Mouse (Mus musculus) olfactory bulb, adult 2 months (tissue): Measurements from ENCODE around the gene Tpgs1. TPM values are rescaled to one million over a fixed set of nuclear protein-coding genes. Genes with fewer than 3 reads are reported as not detected.

Source experiments
- H3K27ac ChIP-seq: fragments of 200-500 bp; 2 replicates; pipeline ENCODE4 v1.5.1; 2012; ENCODE audit warnings: low read depth, low read length; ENCODE audit not compliant: insufficient read depth
- H3K4me1 ChIP-seq: fragments of 200-500 bp; 2 replicates; pipeline ENCODE4 v1.6.1; 2012; ENCODE audit warnings: low read length; ENCODE audit not compliant: control insufficient read depth, insufficient read depth
- H3K4me3 ChIP-seq: fragments of 200-500 bp; 2 replicates; pipeline ENCODE4 v1.5.1; 2012; ENCODE audit warnings: mild to moderate bottlenecking, low read depth, low read length, moderate library complexity; ENCODE audit not compliant: insufficient read depth
- CTCF ChIP-seq: fragments of 200-500 bp; IDR thresholded peaks from 2 replicates; pipeline ENCODE4 v1.5.1; 2012; ENCODE audit warnings: low read depth, mild to moderate bottlenecking, low read length, moderate library complexity; ENCODE audit not compliant: insufficient read depth
- POLR2A ChIP-seq: fragments of 200-500 bp; IDR thresholded peaks from 2 replicates; pipeline ENCODE4 v1.6.1; 2012; ENCODE audit warnings: mild to moderate bottlenecking, low read depth, low read length, moderate library complexity; ENCODE audit not compliant: insufficient read depth
- WGBS: fragments of 180-500 bp; shearing (Covaris S2); methylation state at CpG from one replicate; pipeline ENCODE4 v1.1.7; 2018; 5-methylcytosine and 5-hydroxymethylcytosine counted together
- polyA plus RNA-seq: library from polyadenylated mRNA; stranded (reverse); fragments of >200 nt; gene quantifications from 2 replicates; pipeline ENCODE4 v1.2.4, GENCODE M21; 2012; ENCODE audit warnings: low replicate concordance; ENCODE audit not compliant: missing spikeins, insufficient read depth, insufficient read length

The Tpgs1 gene
- polyA plus RNA-seq, 1 experiment, result not detected

DNA sequence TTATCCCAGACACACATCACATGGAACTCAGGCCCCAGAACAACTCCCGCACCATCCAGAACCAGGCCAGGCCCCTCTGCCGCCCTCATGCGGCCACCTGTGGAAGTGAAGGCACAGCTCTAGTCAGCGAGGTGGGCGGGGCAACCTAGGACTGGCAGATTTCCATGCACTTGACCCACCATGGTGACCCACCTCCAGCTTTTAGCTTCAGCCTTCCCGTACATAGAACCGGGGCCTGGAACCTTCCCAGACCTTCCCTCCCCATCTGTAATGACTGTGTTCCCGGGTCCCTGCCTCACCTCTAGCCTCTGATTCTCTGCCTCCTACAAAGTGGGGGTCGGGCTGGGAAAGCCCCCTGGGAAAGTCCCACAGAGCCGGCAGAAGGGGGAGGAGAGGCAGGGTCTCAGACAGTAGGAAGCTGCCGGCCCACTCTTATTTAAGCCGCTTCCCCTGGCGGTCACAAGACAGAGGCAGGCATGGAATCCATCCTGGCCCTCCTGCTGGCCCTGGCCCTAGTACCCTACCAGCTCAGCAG lies 5.0 kb upstream of the Tpgs1 start, which contains the start of gene Madcam1:
Gene Madcam1 (plus strand): TSS at position 429 of the 535 bp plus-strand sequence.
- Histone ChIP-seq H3K4me1 (peaks cover 8% of the 10 kb centered on the region), H3K4me3 (no peak within 1 kb of the TSS), H3K27ac (no peak within 1 kb of the TSS)
- 12% methylated on average over 13 of the region's 13 CpGs for WGBS
- no peak for TF ChIP-seq POLR2A
- peak; percentile 84 for TF ChIP-seq CTCF

DNA sequence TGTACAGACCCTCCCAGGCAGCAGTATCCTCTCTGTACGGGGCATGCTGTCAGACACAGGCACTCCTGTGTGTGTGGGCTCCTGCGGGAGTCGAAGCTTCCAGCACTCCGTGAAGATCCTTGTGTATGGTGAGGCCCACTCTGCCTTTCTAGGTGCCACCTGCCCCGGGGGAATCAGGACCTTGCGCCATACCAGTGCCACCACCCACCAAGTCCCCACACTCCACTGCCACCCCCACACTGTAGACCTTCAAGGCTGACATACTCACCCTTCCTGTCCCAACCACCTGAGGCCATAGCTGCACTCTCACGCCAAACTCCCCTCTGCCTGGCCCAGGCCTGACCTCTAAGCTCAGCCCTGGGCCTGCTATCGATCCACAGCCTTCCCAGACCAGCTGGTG lies 4.1 kb upstream of the Tpgs1 start:
- H3K27ac ChIP-seq, result no peak overlapping the region
- TF ChIP-seq CTCF, result no peak
- TF ChIP-seq POLR2A, result no peak
- WGBS, result 88% methylated on average over 8 of the region's 8 CpGs
- peaks cover 9% of the 10 kb centered on the region for H3K4me1 ChIP-seq
- H3K4me3 ChIP-seq, result no peak overlapping the region

DNA sequence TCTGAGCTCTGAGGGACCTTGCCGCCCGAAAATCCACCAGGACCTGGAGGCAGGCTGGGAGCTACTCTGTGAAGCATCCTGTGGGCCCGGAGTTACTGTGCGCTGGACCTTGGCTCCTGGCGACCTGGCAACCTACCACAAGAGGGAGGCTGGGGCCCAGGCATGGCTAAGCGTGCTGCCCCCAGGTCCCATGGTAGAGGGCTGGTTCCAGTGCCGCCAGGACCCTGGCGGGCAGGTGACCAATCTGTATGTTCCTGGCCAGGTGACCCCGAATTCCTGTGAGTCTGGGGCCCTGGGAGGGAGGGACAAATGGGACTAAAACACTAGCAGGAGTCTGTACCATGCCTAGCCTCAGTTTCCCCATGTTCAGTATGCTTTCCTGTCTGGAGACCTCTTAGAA lies 2.7 kb upstream of the Tpgs1 start:
- whole genome bisulfite sequencing, result 75% methylated on average over 9 of the region's 9 CpGs
- TF ChIP-seq CTCF (no peak), POLR2A (no peak)
- Histone ChIP-seq H3K4me1 (peaks cover 19% of the 10 kb centered on the region), H3K4me3 (no peak overlapping the region), H3K27ac (no peak overlapping the region)

DNA sequence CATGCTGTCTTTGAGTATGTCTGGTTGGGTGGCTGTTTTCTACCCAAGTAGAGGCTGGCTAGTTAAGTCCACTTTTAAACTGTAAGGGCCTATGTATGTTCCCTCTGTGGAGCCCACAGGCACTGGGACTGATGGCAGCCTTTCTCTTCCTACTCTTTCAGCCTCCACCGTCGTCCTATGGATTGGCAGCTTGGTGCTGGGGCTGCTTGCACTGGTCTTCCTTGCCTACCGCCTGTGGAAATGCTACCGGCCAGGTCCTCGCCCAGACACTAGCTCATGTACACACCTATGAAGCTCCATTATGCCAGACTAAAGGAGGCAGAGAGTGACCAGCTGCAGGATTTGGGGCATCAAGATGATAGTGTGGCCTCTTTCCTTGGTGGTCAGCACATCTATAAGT lies 1.1 kb upstream of the Tpgs1 start:
- peak overlapping the region; percentile 100 for H3K27ac ChIP-seq
- 74% methylated on average over 5 of the region's 5 CpGs for whole genome bisulfite sequencing
- TF ChIP-seq POLR2A (no peak), CTCF (no peak)
- H3K4me3 ChIP-seq, result no peak overlapping the region
- peaks cover 24% of the 10 kb centered on the region for H3K4me1 ChIP-seq

DNA sequence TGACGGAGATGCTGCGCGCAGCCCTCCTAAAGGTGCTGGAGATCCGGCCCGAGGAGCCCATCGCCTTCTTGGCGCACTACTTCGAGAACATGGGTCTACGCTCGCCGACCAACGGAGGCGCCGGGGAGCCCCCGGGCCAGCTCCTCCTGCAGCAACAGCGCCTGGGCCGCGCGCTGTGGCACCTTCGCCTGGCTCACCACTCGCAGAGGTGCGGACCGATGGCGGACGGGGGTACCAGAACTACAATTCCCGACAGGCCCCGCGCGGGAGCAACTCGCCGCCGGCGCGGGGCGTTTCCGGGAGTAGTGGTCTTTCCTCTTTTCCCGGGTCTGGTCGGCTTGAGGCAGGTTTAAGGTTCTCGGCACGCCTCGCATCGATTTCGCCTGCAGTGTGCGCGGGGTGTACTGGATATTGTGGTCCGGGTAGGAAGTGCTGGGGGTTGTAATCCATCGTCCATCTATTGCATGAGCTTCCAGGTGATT lies 448 bp downstream of the Tpgs1 start:
- peak overlapping the region; percentile 100 for H3K27ac ChIP-seq
- peaks cover 20% of the 10 kb centered on the region for H3K4me1 ChIP-seq
- no peak for TF ChIP-seq CTCF
- peak; percentile 26; the same call in 1 of the 2 replicates for TF ChIP-seq POLR2A
- H3K4me3 ChIP-seq, result peak overlapping the region; percentile 65
- WGBS, result under 1% methylated on average over 47 of the region's 47 CpGs

DNA sequence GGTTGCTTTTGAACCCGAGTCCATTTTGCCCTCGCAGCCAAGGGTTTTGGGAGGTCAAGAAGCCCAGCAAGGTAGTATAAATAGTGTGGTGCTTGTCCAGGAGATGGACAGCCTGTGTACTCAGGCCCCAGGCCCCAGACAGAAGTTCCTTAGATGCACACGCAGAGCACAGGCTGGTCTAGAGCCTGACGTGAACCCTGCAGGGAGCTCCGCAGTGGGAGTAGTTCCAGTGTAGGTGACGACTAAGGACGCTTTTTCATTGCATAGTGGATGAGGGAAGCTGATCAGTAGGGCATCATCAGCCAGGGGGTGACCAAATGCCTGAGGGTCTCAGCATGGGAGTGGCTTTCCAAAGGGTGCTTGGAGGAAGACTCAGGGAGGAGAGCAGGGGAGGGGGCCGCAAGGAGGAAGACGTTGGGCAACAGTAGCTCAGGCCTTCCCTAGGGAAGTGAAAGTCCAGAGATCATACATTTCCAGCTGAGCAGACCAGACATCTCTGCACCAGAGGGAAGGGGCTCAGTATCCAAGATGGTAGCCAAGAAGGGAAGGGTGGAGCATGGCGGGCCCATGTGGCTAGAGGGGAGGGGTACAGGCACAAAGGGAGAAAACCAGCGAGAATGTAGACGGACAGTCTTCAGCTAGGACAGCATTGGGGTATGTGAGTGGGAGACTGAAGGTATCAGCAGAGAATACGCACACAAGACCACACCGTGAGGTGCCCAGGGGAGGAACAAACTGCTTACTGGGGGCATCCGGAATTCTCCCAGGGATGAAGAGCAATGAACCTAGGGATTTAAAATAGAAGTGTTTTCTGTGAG lies 1.1 kb downstream of the Tpgs1 start:
- 33% methylated on average over 15 of the region's 15 CpGs for WGBS
- Histone ChIP-seq H3K27ac (0 out of 2 replicates have a peak overlapping the region, but pooled peaks have one; percentile 11), H3K4me1 (peaks cover 20% of the 10 kb centered on the region), H3K4me3 (peak overlapping the region; percentile 65)
- TF ChIP-seq POLR2A (no peak), CTCF (no peak)

DNA sequence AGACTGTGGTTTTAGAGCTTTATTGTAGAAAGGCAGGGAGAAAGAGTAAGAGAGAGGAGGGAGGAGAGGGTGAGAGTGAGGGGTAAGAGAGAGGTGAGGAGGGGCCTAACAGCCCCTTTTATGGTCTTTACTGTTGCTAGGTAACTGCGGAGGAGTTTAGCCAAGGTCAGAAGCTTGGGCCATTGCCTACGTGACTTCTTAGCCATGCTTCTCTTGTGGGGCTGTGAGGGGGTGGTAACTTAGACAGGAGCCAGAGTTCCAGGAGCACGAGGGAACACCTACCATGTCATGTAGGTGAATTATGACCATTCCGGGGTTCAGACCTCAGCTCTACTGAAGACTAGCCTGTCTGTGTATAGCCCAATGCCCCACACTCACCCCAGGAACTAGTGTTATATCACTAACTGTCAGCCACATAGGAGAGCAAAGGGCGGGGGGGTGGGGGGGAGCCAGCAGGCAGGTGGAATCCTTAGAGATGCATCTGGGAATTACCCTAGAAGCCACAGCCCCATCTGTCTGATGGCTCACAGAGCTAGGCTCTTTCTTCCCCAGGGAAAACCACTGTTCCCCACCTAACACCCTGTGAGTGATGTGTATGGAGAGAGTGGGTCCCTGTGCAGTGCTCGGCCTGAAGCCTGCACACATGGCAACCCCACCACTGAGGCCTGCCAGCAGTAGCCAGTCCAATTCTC lies 2.4 kb downstream of the Tpgs1 start:
- Histone ChIP-seq H3K27ac (no peak overlapping the region), H3K4me3 (no peak overlapping the region), H3K4me1 (peaks cover 20% of the 10 kb centered on the region)
- 81% methylated on average over 6 of the region's 6 CpGs for WGBS
- TF ChIP-seq POLR2A (no peak), CTCF (no peak)

DNA sequence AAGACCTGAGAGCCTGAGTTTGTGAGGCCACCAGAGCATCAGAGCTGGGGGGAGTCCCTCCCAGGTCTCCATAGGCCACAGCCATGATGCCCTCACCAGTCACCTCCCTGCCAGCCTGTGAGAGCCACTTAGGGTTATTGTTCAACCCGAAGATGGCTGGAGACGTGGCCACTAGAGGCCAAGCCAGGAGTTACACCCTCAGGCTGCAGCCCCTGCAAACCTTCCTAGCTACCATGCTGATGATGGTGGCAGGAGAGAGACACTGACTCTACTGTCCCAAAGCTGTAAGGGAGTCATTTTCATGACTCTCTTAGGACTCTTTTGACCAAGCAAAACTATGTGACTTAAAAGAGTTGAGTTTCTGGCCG lies 2.9 kb downstream of the Tpgs1 start:
- peaks cover 20% of the 10 kb centered on the region for H3K4me1 ChIP-seq
- H3K4me3 ChIP-seq, result no peak overlapping the region
- TF ChIP-seq POLR2A (no peak), CTCF (no peak)
- 54% methylated on average over 3 of the region's 3 CpGs for whole genome bisulfite sequencing
- no peak overlapping the region for H3K27ac ChIP-seq

DNA sequence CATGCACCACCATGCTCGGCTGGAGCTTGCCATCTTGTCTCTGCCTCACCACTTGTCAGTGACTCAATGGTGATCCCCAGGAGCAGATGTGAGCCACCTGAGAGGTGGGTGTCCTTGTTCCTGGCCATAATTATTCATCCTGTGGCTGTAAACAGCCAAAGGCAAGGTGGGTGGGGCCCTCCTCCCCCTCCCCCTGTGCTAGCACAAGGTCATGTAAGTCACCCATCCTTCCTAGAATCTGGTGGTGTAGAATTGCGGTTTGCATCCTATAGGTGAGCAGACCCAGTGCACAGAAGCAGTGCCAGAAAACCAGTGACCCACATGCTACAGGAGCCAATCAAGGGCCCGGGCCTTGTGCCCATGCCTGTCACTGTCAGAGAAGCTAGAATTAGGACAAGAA lies 3.9 kb downstream of the Tpgs1 start:
- Histone ChIP-seq H3K27ac (no peak overlapping the region), H3K4me3 (no peak overlapping the region), H3K4me1 (peaks cover 19% of the 10 kb centered on the region)
- TF ChIP-seq CTCF (no peak), POLR2A (no peak)
- WGBS, result 93% methylated on average over 3 of the region's 3 CpGs
